Mouse (Mus musculus) adrenal gland, postnatal 4 days (tissue): ENCODE measurements around the gene Atrn. TPM values are rescaled to one million over a fixed set of nuclear protein-coding genes. Genes with fewer than 3 reads are reported as not detected.

Source experiments
- DNase-seq, 2 experiments: peaks; one replicate each; pipeline ENCODE4 v3.0.0; 2021 to 2022; ENCODE audit warnings: low spot score in 2 of 2, mixed read lengths in 2 of 2
- long read RNA-seq, 2 experiments: library from polyadenylated mRNA; stranded (forward); transcript quantifications; one replicate each; pipeline ENCODE4 v2.0.0; 2021
- total RNA-seq, 2 experiments: library from RNA; stranded (reverse); gene quantifications; 2 replicates each; pipeline ENCODE4 v1.2.3; 2021

The Atrn gene
- 10 to 100 TPM; 37.7 to 37.8 TPM for total RNA-seq
- long read RNA-seq, experiment 1, partial matches to known transcripts, result 0 of 9 reads
- long read RNA-seq, experiment 1, other reads (novel, unspliced or antisense), result 8 of 9 reads
- long read RNA-seq, experiment 2, full-length matches to known transcripts, result 1 of 13 reads
- long read RNA-seq, experiment 2, partial matches to known transcripts, result 2 of 13 reads
- long read RNA-seq, experiment 2, other reads (novel, unspliced or antisense), result 10 of 13 reads

DNA sequence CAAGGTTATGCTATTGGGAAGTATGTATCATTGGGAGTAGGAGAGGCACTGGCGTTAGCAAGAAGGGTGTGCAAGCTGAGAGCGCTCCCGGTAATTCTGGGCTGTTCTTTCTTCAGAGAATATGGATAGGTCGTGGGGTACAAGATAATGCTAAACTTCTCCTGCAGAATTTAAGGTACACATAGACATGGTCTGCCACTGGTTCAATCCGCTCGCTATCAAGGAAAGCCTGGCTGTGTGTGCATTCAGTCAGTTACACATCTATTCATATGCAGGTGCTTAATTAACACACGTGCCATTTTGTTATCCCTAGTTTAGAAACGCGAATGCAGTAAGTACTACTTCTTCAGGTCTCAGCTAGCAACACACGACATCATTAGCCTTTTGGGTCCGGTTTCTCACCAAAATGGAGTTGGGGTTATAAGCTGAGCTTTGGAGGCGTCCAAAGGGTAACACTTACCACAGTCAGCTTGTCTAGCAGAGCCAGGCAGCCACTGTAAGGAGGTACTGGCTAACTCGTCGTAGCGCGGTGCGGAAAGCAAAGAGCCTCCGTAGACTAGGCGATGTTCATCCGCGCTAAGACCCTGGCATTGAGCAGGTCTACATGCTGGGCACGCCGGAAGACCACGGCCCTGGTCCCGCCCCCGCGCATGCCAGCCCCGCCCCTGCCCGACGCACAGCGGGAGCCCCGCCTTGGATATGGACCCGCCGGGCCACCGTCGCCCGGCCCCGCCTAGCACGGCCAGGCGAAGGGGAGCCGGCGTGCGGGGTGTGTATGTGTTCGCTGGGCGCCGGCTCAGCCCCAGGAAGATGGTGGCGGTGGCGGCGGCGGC is at the start of gene Atrn, which contains the start of gene 4930402H24Rik:
Atrn (plus strand) TSS at position 745 of the 833 bp plus-strand sequence.
4930402H24Rik (minus strand) TSS at position 656 of the 833 bp plus-strand sequence.
- peak; percentile 89 to 90 for DNase-seq

DNA sequence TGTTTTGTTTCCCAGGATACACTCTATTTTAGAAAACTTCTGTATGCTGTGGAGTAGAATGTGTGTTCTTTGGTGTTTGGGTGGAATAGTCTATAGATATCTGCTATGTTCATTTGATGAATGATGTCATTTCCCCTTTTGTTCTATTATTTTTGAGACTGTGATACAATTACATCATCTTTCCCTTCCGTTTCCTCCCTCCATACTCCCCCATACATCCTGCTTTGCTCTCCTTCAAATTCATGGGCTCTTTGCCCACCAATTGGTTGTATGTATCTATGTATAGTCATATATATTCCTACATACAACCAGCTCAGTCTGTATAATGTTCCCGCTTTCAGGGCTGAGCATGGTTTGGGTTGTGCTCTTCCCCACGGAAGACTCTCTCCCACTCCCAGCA is 44.2 kb upstream of the Atrn start:
- DNase-seq, result no peak

DNA sequence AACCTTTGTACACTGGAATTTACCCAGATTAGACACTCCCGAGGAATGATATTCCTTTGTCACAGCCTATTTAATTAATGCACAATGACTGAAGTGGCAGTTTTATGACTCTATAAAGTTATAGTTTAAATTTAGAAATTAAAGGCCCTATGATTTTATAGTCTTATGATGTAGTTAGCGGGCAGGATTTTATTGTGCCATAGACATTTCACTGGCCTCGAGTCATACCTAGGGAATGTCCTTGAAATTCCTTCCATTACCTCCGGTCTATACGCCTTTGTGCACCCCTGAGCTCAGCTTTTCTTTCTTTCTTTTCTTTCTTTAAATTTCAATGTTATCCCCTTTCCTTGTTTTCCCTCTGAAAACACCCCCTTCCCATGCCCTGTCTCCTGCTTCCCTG is 35.4 kb upstream of the Atrn start:
- DNase-seq, result no peak

DNA sequence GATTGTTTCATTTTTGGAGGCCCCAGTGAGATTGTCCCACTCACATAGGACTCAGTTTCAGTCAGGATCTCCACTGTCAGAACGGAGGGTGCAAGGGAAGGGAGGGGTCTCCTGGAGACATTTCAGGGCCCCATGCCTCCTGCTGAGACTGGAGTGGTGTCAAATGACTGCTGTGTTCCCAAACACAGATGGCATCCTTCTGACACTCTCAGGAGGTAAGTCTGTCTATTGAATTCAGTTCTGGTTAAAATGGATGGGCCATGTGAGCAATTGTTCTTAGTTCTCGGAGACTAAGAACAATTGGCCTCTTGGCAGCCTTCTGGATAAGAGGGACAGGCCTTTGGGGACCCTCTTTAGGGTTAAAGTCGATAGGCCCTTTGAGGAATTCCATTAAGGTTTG is 28.9 kb upstream of the Atrn start:
- DNase-seq, result no peak

DNA sequence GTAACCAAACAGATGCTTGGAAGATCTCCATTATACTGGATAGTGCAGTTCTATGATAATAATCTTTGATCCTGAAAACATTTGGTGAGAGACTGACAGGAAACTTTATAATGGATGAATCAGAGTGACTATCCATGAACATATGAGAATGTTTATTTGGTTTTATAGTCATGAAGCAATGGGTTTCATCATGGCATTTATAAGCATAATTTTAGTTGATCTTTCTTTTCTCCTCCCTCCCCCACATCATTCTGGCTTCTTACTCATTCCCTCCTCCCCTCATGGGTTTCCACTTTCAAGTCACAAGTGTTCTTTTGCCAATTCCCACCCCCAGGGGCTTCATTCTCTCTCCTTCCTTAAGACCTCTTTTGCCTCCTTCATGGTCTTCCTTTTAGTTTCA is 19.3 kb upstream of the Atrn start:
- DNase-seq, result no peak

DNA sequence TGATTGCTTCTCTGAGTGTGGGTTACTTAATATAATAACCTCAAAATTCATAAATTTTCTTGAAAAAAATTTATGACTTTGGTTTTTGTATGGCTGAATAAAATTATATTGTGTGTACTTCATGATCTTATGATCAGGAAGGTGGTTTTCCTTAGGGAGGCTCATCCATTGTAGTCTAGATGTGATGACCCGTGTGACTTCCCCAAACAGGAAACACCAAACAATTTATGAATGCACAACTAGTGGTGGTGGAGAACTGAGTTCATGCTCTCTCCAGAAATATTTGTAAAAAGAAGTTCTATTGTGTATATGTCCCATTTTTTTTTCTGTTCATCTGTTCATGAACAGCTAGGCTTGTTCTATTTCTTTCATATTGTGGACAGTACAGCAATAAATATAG is 18.8 kb upstream of the Atrn start:
- DNase-seq, result no peak

DNA sequence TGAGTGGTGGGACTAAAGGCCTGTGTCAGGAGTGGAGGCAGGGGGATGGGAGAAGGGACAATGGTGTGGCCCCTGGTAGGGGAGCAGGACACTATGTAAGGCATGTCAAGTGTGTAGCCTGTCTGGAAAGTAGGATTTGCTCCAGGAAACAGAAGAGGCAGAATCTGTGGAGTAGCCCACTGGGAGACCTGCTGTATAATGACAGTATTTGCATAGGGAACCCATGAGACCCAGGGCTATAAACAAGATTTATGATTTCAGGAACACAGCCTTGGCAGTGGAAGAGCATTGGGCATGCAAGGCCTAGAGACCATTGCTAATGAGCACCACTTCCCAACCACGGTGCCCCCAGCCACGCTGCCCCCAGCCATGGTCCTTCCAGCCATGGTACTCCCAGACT is 9.4 kb upstream of the Atrn start:
- DNase-seq, result no peak

DNA sequence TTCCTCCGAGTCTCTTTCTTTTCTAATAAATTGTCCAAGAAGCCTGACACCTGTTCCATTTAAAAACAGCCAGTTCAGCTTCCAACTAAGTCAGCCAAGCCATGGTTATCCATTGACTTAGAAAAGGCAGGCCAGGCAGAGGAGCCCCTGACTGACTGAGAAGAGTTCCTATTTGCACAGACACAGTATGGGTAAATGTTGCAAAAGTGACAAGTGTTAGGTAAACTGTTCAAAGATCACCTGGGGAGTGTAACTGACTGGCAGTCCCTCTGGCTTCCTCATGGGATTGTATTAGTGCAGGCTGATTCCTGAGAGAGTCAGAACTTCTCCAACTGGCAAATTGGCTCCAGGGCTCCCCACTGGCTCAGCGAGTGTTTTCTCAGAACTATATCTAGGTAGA is 8.4 kb upstream of the Atrn start:
- no peak for DNase-seq

DNA sequence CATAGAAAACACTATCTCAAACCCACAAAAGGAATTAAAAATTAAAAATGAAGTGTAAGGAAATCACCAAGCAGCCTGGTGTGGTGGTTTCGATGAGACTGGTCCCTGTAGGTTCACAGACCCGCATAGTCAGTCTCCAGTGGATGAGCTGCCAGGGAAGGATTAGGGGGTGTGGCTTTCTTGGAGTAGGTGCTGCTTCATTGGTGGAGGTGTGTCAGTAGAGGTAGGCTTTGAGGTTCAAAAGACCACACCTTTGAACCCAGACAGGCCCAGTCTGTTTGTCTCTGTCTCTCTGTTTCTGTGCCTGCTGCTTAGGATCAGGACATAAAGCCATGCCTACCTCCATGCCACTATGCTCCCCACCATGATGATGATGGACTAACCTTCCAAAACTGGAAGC is 7.5 kb upstream of the Atrn start:
- DNase-seq, result no peak

DNA sequence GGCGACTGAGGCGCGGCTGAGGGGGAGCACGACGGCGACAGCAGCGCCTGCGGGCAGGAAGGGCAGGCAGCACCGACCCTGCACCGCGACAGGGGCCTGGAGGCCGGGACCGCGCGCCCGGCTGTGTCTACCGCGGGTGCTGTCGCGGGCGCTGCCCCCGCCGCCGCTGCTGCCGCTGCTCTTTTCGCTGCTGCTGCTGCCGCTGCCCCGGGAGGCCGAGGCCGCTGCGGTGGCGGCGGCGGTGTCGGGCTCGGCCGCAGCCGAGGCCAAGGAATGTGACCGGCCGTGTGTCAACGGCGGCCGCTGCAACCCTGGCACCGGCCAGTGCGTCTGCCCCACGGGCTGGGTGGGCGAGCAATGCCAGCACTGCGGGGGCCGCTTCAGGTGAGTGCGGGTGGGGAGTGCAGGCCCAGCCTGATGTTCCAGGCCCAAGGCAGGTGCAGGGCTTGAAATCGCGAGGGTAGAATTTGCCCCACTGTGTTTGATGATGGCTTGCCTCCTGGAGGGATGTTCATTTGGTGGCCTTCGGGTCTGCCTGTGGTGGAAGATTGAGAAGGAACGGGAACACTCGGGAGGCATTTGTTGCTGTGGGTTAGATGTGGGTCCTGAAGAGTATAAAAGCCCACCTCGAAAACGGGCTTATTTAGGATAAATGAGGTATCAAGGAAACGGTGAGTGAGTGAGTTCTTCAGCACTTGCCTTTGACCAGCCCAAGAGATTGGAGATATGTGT is 455 bp downstream of the Atrn start:
- DNase-seq, result peak in 1 of 2 experiments; percentile 9

DNA sequence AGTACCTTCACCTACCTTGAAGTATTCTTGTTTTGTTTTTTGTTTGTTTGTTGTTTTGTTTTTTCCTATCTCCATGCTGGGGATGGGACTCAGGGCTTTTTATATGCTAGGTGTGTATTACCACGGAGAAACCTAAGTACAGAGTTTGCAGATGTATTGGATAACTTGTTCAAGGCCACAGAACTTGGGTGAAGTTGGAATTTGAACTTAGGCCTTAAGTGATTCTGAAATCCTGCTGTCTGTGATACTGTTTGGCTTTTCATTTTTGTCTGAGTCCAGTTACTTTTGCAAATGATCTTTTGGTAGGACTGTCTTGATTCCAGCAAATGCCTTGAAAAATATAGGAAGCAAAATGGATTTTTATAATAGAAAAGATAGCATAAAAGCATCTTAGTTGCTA is 5.4 kb downstream of the Atrn start:
- no peak for DNase-seq

DNA sequence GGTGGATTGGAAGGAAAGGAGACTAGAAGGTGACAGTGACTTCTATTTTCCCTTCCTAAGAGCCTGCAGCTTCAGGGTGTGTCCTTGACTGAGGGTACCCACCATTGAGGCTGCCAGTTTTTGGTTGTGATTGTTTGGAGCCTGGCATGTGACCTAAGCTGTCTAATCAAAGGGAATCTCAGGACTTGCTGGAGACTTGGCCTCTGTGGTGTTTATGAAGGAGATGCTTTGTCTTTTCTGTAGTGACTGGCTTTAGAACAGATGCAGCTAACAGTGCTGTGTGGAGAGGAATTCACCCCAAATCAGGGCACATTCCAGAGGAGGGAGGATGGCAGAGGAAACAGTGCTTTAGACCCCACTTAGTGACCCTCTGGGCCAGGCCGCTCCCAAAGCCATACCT is 8.6 kb downstream of the Atrn start:
- no peak for DNase-seq

DNA sequence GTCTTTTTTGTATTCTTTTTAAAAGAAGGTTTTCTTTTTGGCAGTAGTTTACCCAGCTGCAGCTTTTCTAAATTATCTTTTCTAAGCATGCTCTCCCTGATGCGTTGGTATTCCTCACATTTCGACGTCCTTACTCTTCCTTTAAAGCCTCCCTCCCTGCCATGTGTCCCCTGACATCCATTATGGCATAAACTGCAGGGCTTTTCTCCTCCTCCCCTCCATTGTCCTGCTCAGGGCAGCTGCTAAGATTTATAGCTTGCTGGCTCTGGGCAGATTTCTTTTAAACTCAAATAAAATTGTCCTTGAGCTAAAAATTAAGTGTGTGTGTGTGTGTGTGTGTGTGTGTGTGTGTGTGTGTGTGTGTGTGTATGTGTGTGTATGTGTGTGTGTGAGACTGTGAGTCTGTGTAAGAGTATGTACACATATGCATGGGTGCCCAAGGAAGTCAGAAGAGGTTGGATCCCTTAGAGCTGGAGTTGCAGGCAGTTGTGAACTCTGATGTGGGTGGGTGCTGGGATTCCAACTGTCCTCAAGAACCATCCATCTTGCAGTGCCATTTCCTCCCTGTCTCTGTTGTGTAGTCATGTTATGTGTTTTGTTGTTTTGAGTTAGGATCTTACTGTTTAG is 10.3 kb downstream of the Atrn start:
- DNase-seq, result no peak

DNA sequence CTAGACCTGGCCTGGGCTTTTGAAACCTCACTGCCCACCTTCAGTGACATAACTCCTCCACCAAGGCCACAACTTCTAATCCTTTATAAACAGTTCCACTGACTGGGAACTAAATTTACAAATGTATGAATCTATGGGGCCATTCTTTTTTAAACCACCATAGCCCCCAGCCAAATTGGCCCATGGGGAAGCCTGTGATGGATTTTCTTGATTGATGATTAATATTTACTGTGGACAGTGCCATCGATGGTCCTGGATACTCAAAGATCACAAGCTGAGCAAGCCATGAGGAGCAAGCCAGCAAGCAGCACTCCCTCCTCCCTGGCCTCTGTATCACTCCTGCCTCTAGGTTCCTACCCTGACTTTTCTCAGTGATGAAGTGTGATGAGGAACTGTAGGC is 11.4 kb downstream of the Atrn start:
- no peak for DNase-seq

DNA sequence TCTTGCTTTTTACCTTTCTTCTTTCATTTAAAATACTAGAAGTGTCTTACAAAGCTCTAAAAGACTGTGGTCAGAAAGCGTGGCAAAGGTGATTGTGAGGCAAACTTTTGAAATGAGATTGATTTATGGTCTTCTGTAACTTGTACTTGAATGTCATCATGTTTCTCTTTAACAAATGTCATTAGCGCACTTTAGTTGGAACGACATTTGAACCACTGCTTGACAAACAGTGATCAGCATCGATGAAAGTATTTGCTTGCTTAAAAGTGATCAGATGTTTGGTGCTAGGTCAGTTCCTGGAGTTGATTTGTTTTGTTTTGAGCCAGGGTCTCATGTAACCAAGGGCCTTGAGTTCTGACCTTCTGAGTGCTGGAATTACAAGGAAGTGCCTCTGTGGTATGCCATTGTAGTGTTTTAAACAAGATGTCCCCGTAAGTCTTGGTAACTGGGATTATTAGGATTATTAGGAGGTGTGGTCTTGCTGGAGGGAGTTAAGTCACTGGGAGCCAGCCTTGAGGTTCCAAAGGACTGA is 12.8 kb downstream of the Atrn start:
- no peak for DNase-seq

DNA sequence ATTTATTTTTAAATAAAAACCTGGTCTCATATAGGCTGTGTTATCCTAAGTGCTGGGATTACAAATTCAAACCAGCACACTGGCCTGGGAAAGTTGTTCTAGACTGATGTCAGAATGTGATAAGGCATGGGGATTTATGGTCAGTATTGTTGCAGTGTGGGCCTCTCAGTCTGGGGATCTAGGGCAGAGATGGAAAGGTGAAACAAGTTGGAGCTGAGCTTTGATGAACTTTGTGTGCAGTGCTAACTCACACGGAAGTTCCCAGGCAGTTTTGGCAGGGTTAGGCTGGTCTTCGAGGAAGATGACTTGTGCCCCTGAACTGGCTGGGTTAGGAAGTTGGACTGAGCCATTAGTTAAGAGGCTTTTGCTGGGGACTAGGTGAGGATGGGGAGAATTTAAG is 18.7 kb downstream of the Atrn start:
- no peak for DNase-seq

DNA sequence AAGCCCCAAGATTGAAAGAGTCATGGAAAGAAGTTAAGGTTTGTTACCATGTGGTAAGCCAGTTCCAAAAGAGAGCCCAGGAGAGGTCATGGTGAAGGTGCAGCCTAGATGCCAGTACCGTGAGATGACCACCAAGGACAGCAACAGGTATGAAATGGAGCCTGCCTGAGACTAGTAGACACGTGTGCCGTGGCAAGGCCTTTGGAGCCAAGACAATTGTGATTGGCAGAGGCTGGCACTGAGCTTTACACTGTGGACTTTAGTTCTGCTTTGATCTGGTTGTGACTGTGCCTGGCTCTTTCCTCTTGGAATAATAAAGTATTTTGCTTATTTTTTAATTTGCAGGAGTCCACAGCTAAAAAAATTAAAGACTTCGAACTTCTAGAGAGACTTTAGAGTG is 21.7 kb downstream of the Atrn start:
- no peak for DNase-seq

DNA sequence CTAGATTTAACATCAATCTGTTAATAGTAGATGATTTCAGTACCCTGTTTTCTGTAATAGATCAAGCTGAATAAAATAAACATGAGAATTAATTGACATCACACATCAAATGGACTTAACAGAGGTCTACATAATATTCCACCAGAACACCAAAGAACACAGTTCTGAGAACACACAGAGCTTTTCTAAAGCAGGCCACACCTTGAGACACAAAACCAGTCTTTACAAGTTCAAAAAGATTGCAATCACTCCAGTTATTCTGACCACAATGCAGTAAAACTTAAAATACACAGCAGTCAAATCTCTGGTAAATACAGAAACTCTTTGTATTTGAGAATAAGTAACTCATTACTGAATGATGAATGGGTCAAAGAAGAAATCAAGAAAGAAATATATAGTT is 22.2 kb downstream of the Atrn start:
- no peak for DNase-seq

DNA sequence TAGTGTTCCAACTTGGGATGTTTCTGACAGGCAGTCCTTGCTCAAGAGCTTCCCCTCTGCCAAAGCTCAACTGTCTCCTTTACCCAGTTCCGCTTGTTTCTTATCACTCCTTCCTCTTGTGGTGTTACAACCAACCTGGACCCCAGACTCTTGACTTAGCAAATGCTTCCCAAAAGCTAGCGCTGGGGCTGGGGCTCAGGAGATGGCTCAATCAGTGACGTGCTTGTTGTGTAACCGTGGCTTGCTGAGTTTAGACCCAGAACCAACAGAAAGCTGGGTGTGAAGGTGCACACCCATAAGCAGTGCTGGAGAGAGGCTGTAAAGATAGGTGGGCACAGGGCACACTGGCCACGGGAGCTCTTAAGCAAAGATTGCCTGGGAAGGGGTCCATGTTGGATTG is 23.7 kb downstream of the Atrn start:
- no peak for DNase-seq

DNA sequence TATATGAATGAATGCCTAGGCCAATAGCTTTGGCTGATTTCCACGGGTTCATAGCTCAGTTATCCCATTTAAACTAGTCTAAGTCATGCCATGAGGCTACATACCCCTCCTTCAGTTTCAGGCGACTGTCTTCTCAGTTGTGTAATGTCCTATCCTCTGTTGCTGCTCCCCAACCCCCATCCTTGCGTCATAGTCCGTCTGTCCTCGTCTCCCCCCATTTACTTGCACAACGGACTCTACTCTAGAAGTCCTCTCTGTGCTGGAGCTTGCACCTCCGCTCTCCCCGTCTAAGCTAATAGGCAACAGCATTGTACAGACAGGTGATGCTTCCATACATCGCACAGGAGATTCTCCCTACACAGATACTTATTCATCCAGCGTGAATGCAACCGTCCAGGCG is 26.6 kb downstream of the Atrn start:
- no peak for DNase-seq

DNA sequence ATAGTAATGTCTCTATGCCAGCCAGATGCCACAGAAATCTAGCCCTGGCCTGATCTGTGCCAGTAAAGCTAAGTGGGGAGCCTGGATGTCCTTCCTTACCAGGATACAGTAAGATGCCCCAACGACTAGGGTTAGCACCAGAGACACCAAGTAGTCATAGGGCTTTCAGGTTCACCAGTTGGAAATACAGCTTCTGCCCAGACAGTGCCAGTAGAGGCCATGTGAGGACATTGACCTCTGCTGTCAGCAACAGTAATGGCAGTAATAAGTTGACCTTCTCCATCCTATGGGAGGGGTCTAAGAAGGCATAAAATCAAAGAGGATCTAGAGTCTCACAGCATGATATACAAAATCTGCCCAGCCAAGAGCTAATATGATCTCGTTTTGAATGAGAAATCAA is 43.5 kb downstream of the Atrn start:
- DNase-seq, result no peak
